Mouse (Mus musculus): ENCODE data around the gene Nrcam. TPM values are rescaled to one million over a fixed set of nuclear protein-coding genes. Genes with fewer than 3 reads are reported as not detected.

Nrcam gene
- polyA plus RNA-seq, 1 experiment from 2014 or later: 5.7 TPM

DNA sequence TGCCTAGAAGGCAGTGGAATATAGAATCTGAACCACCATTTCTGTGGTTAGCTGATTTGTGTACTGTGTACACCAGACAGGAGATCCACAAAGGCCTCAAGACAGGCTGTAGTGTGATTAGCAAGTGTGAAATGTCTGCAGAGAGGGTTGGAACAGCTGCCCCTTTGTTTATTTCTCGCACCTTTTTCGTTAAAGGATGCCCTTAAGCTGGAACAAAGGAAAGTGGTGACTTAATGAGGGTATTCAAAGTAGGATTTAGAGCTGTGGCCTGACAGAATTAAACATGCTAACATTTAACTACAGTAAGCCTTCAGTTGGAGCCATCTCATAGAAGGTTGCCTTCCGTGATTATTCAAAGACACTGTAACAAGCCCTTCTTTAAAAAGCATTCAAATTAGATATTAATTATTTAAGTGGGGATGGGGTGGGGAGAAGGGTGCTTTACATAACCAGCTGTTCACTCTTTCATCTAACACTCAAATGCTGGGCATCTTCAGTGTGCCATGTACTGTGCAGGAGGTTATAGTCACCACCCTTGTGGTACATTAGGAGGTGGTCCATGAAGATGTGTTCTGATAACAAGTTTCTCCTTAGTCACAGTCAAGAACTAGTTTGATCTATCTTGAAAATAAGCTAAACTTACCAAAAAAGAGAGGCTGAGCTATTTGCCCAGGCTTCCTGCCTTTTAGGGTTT is 75.2 kb downstream of the Nrcam start:
- Histone ChIP-seq H3K4me1 (no peaks in the 10 kb centered on the region), H3K9me3 (replicated peaks) (no peaks in the 10 kb centered on the region)
- 10% methylated on average over 3 of the region's 3 CpGs for WGBS

DNA sequence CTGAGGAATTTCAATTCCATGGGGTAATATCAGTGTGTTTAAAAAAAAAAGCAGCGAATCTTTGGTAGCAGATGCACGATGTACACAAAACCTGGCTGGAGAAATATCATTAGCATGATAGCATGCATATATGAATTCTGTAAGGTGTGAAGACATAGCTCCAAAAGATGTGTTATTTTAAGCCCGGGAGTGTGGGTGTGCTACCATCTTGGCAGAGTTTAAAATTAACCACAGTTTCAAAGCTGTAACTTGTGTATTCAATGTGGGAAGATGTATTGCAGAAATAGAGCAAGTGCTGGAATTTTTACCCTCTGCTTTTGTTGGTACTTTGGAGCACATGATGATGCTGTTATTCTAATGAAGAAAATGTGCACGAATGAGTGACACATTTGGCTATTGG is 81.1 kb downstream of the Nrcam start:
- Histone ChIP-seq H3K4me3 (replicated peaks) (no peak overlapping the region), H3K9me3 (replicated peaks) (no peaks in the 10 kb centered on the region), H3K27me3 (no peaks in the 10 kb centered on the region), H3K36me3 (no peaks in the 10 kb centered on the region), H3K9ac (no peak overlapping the region), H3K27ac (replicated peaks) (no peak overlapping the region), H3K4me2 (replicated peaks) (no peak overlapping the region), H3K4me1 (no peaks in the 10 kb centered on the region)
- no peak for ATAC-seq (ENCODE audit: insufficient number of reproducible peaks, low FRiP score, low TSS enrichment, low read depth)
- WGBS: 69% methylated on average over 4 of the region's 4 CpGs

More for the DNA sequence above, 75.2 kb downstream of the Nrcam start:
- no peak overlapping the region for H3K4me3 ChIP-seq (replicated peaks)
- H3K9ac ChIP-seq: no peak overlapping the region
- no peaks in the 10 kb centered on the region for H3K36me3 ChIP-seq
- H3K4me2 ChIP-seq (replicated peaks): no peak overlapping the region
- H3K27ac ChIP-seq (replicated peaks): no peak overlapping the region
- no peaks in the 10 kb centered on the region for H3K27me3 ChIP-seq
- ATAC-seq (ENCODE audit: insufficient number of reproducible peaks, low FRiP score, low TSS enrichment, low read depth): no peak

DNA sequence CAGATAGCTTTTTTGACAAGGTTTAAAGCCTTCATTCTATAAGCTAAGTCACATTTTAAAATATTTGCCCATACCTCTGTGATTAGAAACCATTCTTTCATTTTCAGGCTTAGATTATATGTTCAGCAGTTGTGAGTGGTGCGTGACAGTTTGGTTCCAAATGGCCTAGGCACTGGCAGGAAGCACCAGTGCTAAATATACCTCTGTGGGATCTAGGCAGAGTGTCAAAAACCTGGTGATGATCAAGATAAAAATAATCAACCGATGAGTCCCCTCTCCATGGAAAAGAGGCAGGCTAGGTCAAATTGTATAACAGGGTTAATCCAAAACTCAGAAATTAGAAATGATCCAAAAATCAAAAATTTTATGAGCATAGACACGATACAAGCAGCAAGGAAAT is 82.3 kb downstream of the Nrcam start:
- no peak overlapping the region for H3K4me2 ChIP-seq (replicated peaks)
- WGBS: 74% methylated on average over 3 of the region's 3 CpGs
- H3K27ac ChIP-seq (replicated peaks): no peak overlapping the region
- no peak for ATAC-seq (ENCODE audit: insufficient number of reproducible peaks, low FRiP score, low TSS enrichment, low read depth)
- no peaks in the 10 kb centered on the region for H3K9me3 ChIP-seq (replicated peaks)
- no peak overlapping the region for H3K4me3 ChIP-seq (replicated peaks)
- H3K36me3 ChIP-seq: no peaks in the 10 kb centered on the region
- no peak overlapping the region for H3K9ac ChIP-seq
- H3K27me3 ChIP-seq: no peaks in the 10 kb centered on the region
- no peaks in the 10 kb centered on the region for H3K4me1 ChIP-seq

DNA sequence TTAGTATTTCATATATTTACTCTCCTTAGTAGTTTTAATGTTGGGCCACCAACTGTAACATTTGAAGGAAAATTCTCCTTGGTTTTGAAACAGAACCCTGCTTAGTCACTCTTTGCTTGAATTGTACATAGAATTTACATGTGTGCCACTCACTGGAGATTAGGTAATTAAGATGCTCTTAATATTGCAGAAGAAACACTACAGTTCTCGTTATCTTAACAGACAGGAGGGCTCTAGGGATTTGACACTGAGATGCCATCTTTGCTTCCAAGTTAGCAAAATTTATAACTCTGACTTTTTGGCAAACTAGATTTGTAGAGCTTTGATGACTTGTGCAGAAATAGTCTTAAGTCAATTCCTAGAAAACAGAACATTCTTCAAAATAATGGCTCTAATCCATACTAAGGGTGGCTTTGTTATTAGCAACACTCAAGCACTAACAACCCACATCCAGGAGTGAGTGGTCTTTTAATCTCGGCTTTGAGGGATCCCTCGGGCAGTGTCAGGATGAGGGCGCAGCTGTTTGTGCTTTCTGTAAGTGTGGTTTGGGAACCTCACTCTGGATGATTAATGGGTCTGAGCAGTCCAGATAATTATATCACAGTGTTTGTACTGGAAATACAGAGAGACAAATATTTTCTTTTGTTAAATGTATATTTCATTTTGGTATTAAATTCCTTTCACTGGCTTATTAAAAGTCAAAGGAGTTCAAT is 93.6 kb downstream of the Nrcam start:
- Histone ChIP-seq H3K9me3 (replicated peaks) (no peaks in the 10 kb centered on the region), H3K4me2 (replicated peaks) (no peak overlapping the region), H3K27me3 (no peaks in the 10 kb centered on the region), H3K9ac (no peak overlapping the region), H3K4me1 (no peaks in the 10 kb centered on the region), H3K4me3 (replicated peaks) (no peak overlapping the region), H3K27ac (replicated peaks) (no peak overlapping the region), H3K36me3 (no peaks in the 10 kb centered on the region)
- WGBS: 48% methylated on average over 4 of the region's 4 CpGs
- no peak for ATAC-seq (ENCODE audit: insufficient number of reproducible peaks, low FRiP score, low TSS enrichment, low read depth)

DNA sequence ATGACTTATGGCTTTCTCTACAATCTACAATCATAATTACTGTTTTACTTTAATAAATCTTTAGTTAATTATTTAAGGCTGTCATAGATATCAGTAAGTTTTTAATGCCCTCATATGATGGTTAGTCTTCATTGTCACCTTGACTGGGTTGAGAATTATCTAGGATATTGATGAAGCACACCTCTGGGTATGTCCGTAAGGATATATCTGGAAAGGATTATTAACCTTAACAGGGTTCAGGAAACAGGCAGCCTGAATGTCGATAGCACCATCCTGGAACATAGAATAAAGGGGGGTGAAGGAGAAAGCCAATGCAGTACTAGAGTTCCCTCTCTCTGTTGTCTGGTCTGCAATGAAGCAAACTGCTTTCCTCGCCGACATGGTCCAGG is 94.2 kb downstream of the Nrcam start:
- H3K27me3 ChIP-seq: no peaks in the 10 kb centered on the region
- no peak overlapping the region for H3K9ac ChIP-seq
- no peaks in the 10 kb centered on the region for H3K36me3 ChIP-seq
- no peaks in the 10 kb centered on the region for H3K9me3 ChIP-seq (replicated peaks)
- no peak overlapping the region for H3K4me2 ChIP-seq (replicated peaks)
- no peak overlapping the region for H3K4me3 ChIP-seq (replicated peaks)
- WGBS: 80% methylated on average over 4 of the region's 4 CpGs
- no peak overlapping the region for H3K27ac ChIP-seq (replicated peaks)
- H3K4me1 ChIP-seq: no peaks in the 10 kb centered on the region
- no peak for ATAC-seq (ENCODE audit: insufficient number of reproducible peaks, low FRiP score, low TSS enrichment, low read depth)

DNA sequence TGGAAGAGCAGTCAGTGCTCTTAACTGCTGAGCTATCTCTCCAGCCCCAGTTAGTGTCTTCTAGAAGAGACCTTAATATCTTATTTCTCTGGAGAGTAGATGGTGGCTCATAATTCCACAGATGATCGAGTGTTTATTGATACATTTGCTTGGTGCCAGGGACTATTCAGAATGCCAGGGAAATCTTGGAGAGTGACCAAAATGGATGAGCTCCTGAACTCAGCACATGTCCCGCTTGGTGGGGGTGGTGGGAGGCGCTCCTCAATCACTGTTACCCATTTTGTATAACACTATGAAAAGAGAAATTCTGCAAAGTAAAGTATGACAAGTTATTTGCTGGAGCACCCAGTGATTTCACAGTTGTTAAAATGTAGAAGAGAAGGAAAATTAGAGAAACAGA is 95.3 kb downstream of the Nrcam start:
- Histone ChIP-seq H3K9ac (no peak overlapping the region), H3K4me2 (replicated peaks) (no peak overlapping the region), H3K4me3 (replicated peaks) (no peak overlapping the region), H3K4me1 (no peaks in the 10 kb centered on the region), H3K27ac (replicated peaks) (no peak overlapping the region), H3K27me3 (no peaks in the 10 kb centered on the region), H3K9me3 (replicated peaks) (no peaks in the 10 kb centered on the region), H3K36me3 (no peaks in the 10 kb centered on the region)
- WGBS: 89% methylated on average over 3 of the region's 3 CpGs
- ATAC-seq (ENCODE audit: insufficient number of reproducible peaks, low FRiP score, low TSS enrichment, low read depth): no peak

DNA sequence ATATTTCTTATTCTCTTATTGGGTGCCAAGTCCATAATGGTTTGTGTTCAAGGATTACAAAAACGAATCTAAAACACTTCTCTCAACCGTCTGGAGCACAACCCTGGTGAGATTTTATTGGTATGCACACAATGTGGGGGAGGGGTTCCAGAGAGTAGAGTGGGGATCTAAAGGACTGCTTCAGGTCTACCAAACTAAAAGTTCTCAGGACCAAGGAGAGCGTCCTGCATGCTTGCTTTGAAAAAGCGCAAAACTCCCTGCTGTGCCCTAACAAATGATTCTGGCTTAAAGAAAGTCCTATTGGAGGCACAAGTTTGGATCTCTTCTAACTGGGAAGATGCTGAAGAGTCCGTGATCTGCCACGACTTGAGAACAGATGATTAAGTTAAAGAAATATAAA is 96.4 kb downstream of the Nrcam start:
- Histone ChIP-seq H3K4me2 (replicated peaks) (no peak overlapping the region), H3K27ac (replicated peaks) (no peak overlapping the region), H3K4me3 (replicated peaks) (no peak overlapping the region), H3K9ac (no peak overlapping the region), H3K36me3 (no peaks in the 10 kb centered on the region), H3K27me3 (no peaks in the 10 kb centered on the region), H3K9me3 (replicated peaks) (no peaks in the 10 kb centered on the region), H3K4me1 (no peaks in the 10 kb centered on the region)
- WGBS: 5% methylated on average over 6 of the region's 6 CpGs
- no peak for ATAC-seq (ENCODE audit: insufficient number of reproducible peaks, low FRiP score, low TSS enrichment, low read depth)

DNA sequence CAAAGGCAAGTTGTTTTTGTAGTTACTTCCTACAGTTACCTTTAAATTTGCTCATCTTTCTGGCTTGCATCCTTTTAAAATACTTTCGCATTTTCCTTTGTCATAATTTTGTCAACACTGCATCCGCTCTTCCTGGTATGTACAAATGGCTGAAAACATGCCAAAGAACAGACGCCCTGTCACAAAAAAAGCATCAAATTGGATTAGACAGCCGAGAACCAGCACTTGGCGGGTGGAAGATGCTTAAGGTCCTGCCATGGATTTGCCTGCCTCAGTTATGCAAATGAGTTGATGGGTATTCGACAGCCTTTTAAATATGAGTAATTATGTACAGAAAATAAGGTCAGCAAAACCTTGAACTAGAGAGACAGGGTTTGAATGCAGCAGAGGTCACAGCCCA is 101.7 kb downstream of the Nrcam start:
- Histone ChIP-seq H3K27me3 (no peaks in the 10 kb centered on the region), H3K4me3 (replicated peaks) (no peak overlapping the region), H3K9me3 (replicated peaks) (no peaks in the 10 kb centered on the region), H3K4me2 (replicated peaks) (no peak overlapping the region), H3K9ac (no peak overlapping the region), H3K27ac (replicated peaks) (no peak overlapping the region), H3K4me1 (no peaks in the 10 kb centered on the region), H3K36me3 (no peaks in the 10 kb centered on the region)
- WGBS: 51% methylated on average over 6 of the region's 6 CpGs
- ATAC-seq (ENCODE audit: insufficient number of reproducible peaks, low FRiP score, low TSS enrichment, low read depth): no peak

DNA sequence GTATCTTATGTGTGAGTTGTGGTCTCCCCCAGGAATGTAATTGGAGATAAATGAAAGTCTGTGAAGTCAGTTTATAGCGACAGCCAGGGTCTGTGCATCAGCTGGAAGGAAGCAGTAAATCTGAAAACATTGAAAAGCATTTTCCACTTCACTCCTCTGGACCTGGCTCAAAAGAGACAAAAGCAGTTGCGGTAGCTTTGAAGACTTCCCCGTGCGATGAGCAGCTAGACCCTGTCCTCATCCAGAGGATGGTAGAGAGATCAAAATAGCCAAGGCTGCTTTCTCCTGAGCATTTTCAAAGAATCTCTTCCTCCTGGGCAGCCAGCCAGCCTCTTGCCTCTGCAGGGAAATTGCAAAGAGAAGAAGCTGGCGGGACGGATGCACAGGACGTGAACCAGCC is 102.3 kb downstream of the Nrcam start:
- H3K4me2 ChIP-seq (replicated peaks): no peak overlapping the region
- no peak overlapping the region for H3K9ac ChIP-seq
- 55% methylated on average over 7 of the region's 7 CpGs for WGBS
- H3K9me3 ChIP-seq (replicated peaks): no peaks in the 10 kb centered on the region
- no peak overlapping the region for H3K4me3 ChIP-seq (replicated peaks)
- no peak for ATAC-seq (ENCODE audit: insufficient number of reproducible peaks, low FRiP score, low TSS enrichment, low read depth)
- H3K27ac ChIP-seq (replicated peaks): no peak overlapping the region
- no peaks in the 10 kb centered on the region for H3K36me3 ChIP-seq
- H3K4me1 ChIP-seq: no peaks in the 10 kb centered on the region
- no peaks in the 10 kb centered on the region for H3K27me3 ChIP-seq

DNA sequence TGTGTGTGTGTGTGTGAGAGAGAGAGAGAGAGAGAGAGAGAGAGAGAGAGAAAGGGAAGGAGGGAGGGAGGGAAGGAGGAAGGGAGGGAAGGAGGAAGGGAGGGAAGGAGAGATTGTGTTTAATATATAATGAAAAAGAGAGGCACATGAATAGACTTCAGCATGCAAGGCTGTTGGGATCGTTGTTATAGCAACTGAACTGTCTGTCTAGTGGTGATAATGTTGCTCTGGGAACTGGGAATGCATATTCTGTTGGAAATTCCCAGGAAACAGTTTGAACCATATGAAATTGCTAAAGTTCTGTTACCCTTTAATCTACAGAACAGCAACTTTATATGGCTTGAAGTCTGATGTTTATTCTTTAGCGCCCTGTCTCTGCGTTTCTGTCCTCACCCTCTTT is 104.0 kb downstream of the Nrcam start:
- 71% methylated on average over 3 of the region's 3 CpGs for WGBS
- H3K27ac ChIP-seq (replicated peaks): no peak overlapping the region
- H3K9me3 ChIP-seq (replicated peaks): no peaks in the 10 kb centered on the region
- H3K36me3 ChIP-seq: no peaks in the 10 kb centered on the region
- H3K9ac ChIP-seq: no peak overlapping the region
- H3K4me2 ChIP-seq (replicated peaks): no peak overlapping the region
- H3K4me1 ChIP-seq: no peaks in the 10 kb centered on the region
- H3K4me3 ChIP-seq (replicated peaks): no peak overlapping the region
- ATAC-seq (ENCODE audit: insufficient number of reproducible peaks, low FRiP score, low TSS enrichment, low read depth): no peak
- H3K27me3 ChIP-seq: no peaks in the 10 kb centered on the region

DNA sequence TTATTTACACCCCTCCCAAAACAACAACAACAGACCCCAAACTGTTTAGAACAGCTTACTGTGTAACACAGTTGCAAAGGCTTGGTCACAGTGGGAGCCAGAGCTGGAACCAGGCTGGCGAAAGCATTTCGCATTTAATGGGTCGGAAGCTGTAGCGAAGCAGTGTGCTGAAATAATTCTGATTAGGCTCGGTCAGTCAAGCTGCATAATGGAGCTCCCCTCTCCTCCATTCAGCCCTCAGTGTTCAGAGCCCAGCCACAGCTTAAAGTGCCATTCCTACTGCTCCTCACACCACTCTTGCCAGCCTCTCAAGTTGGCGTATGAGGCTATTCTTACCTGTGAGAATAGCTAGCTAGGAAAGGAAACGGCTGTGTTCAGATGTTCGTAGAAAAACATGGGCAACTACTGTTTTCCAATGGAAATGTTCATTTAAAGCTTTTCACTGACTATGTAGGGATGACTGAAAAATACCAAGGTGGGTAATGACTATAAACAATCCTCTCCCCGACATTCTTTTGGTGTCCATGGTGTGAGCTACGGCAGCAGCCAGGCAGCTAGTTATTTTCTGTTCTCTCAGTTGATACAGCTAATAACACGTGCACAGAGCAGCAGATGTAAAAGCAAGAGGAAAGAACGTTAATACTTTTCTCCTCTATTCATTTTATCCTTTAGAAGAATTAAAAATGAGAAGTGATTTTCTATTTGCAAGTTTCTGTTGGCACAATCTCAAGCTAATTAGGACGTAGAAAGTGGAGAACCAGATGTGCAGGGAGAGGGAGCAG is 108.6 kb downstream of the Nrcam start:
- WGBS: 43% methylated on average over 13 of the region's 13 CpGs
- H3K27ac ChIP-seq (replicated peaks): no peak overlapping the region
- H3K9ac ChIP-seq: no peak overlapping the region
- H3K27me3 ChIP-seq: no peaks in the 10 kb centered on the region
- H3K9me3 ChIP-seq (replicated peaks): no peaks in the 10 kb centered on the region
- no peak overlapping the region for H3K4me2 ChIP-seq (replicated peaks)
- H3K4me3 ChIP-seq (replicated peaks): no peak overlapping the region
- ATAC-seq (ENCODE audit: insufficient number of reproducible peaks, low FRiP score, low TSS enrichment, low read depth): no peak
- no peaks in the 10 kb centered on the region for H3K36me3 ChIP-seq
- H3K4me1 ChIP-seq: peaks cover 7% of the 10 kb centered on the region; the same call in 1 of the 2 replicates
